Mouse (Mus musculus) myocyte (in vitro differentiated cells): Measurements from ENCODE around the gene Aup1. TPM values are rescaled to one million over a fixed set of nuclear protein-coding genes. Genes with fewer than 3 reads are reported as not detected.

ENCODE experiments used
- H3K27me3 ChIP-seq: one replicate; pipeline ENCODE4 v1.6.1; 2011; ENCODE audit not compliant: control insufficient read depth, insufficient read depth, insufficient read length
- H3K36me3 ChIP-seq: one replicate; pipeline ENCODE4 v1.6.1; 2011; ENCODE audit not compliant: control insufficient read depth, insufficient read depth
- H3K4me2 ChIP-seq: one replicate; pipeline ENCODE4 v1.6.1; 2011; ENCODE audit warnings: low read depth, control low read depth
- H3K4me3 ChIP-seq: one replicate; pipeline ENCODE4 v1.5.1; 2011; ENCODE audit warnings: mild to moderate bottlenecking, control low read depth, moderate library complexity
- H3K79me2 ChIP-seq: one replicate; pipeline ENCODE4 v1.6.1; 2011; ENCODE audit not compliant: control insufficient read depth, insufficient read depth
- H3ac ChIP-seq: one replicate; pipeline ENCODE4 v1.6.1; 2011; ENCODE audit not compliant: control insufficient read depth, insufficient read length
- CEBPB ChIP-seq: IDR thresholded peaks from 2 replicates; pipeline ENCODE4 v1.6.1; 2011; ENCODE audit warnings: mild to moderate bottlenecking, moderate library complexity; ENCODE audit not compliant: poor library complexity, insufficient read depth, severe bottlenecking
- E2F4 ChIP-seq: IDR thresholded peaks from one replicate; pipeline ENCODE4 v1.6.1; 2011; ENCODE audit warnings: mild to moderate bottlenecking, control low read depth, moderate library complexity; ENCODE audit not compliant: insufficient read depth
- MAX ChIP-seq: IDR thresholded peaks from one replicate; pipeline ENCODE4 v1.6.1; 2011; ENCODE audit warnings: low read depth, mild to moderate bottlenecking, control low read depth
- MYOD1 ChIP-seq, 3 experiments: IDR thresholded peaks; one replicate each; pipeline ENCODE4 v1.6.1; 2011; ENCODE audit warnings: control low read depth in 2 of 3, low read depth in 2 of 3, mild to moderate bottlenecking in 2 of 3, moderate library complexity in 1 of 3; ENCODE audit not compliant: insufficient read length in 2 of 3, control insufficient read depth in 1 of 3
- MYOG ChIP-seq, 3 experiments: IDR thresholded peaks; one replicate each; pipeline ENCODE4 v1.6.1; 2011; ENCODE audit warnings: control low read depth in 2 of 3, low read depth in 2 of 3, mild to moderate bottlenecking in 2 of 3; ENCODE audit not compliant: insufficient read length in 2 of 3, control insufficient read depth in 1 of 3, insufficient read depth in 1 of 3
- POLR2A ChIP-seq: IDR thresholded peaks from one replicate; pipeline ENCODE4 v1.6.1; 2011; ENCODE audit warnings: low read depth, mild to moderate bottlenecking, control low read depth, moderate library complexity; ENCODE audit not compliant: insufficient read length
- POLR2AphosphoS2 ChIP-seq: IDR thresholded peaks from one replicate; pipeline ENCODE4 v1.6.1; 2011; ENCODE audit warnings: low read depth, control low read depth; ENCODE audit not compliant: insufficient read length
- REST ChIP-seq: IDR thresholded peaks from one replicate; pipeline ENCODE4 v1.6.1; 2011; ENCODE audit warnings: mild to moderate bottlenecking, control low read depth, moderate library complexity; ENCODE audit not compliant: insufficient read depth, insufficient read length
- SRF ChIP-seq: IDR thresholded peaks from one replicate; pipeline ENCODE4 v1.6.1; 2011; ENCODE audit warnings: low read depth; ENCODE audit not compliant: control insufficient read depth, insufficient read length
- TCF12 ChIP-seq: IDR thresholded peaks from one replicate; pipeline ENCODE4 v1.6.1; 2011; ENCODE audit warnings: mild to moderate bottlenecking, control low read depth; ENCODE audit not compliant: poor library complexity, insufficient read depth, severe bottlenecking
- TCF3 ChIP-seq: IDR thresholded peaks from one replicate; pipeline ENCODE4 v1.6.1; 2011; ENCODE audit warnings: low read depth, control low read depth; ENCODE audit not compliant: insufficient read length
- USF1 ChIP-seq: IDR thresholded peaks from one replicate; pipeline ENCODE4 v1.6.1; 2011; ENCODE audit warnings: low read depth, mild to moderate bottlenecking, control low read depth, moderate library complexity
- polyA plus RNA-seq: library from polyadenylated mRNA; unstranded; fragments of >200 nt; fragmentation: generic; extraction: Trizol; gene quantifications from one replicate; pipeline ENCODE4 v1.2.1, GENCODE M21; 2012; ENCODE audit warnings: missing spikeins

Aup1 gene
- polyA plus RNA-seq, 1 experiment: 199 TPM

DNA sequence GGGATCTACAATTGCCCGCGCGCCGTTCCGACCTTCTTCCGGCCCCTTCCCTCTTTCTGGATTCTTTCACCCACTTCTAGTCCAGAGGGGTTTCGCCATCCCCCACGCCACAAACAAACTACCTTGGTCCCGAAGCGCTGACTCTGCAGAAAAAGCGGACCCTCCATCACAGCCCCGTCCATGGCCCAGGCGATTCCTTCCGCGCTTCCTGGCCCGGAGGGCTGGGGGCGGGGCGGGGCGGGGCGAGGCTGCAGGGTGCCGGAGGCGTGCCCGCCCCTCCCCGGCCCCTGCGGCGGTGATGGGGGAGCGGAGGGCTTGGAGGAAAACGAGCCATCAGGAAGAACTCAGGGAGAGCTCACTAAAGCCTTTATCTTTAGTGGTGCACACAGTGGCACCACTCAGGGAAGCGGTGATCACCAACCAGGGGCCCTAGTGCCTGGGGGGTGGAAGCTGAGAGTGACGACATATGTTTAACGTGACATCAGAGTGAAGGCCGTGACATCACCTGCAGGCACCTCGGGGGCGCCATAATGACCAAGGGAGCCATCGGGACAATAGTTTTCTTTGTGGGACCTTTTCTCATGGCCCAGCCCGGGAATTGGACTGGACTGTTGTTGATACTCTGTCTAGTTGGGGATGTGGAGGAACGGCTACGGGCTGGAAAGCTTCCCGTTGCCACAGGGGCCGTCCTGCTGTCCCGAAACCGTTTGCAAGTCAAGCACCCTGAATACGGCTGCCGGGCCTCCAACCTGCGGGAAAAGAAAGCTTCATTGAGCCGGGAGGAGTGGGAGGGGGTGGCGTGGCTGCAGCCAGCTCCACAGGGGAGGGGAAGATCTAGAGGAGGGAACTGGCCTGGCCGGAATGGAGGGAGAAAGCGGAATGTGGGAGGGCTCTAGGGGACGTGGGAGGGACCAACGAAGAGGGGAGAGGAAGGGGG, 20.8 kb upstream of the Aup1 start, which contains the start of the genes Dok1 and Loxl3:
Gene Dok1, minus strand, starts transcription at position 223 of the 937 bp plus-strand sequence.
Gene Loxl3, plus strand, starts transcription at position 925 of the 937 bp plus-strand sequence.
- H3K36me3 ChIP-seq: no peaks in the 10 kb centered on the region
- H3K4me2 ChIP-seq: peak within 1 kb of the TSS; percentile 97
- H3K4me3 ChIP-seq: peak within 1 kb of the TSS; percentile 98
- H3ac ChIP-seq: peak within 1 kb of the TSS; percentile 68
- peaks cover 29% of the 10 kb centered on the region for H3K79me2 ChIP-seq
- H3K27me3 ChIP-seq: no peaks in the 10 kb centered on the region
- TF ChIP-seq MAX: no peak
- TF ChIP-seq MYOG (IDR thresholded peaks at IDR 0.05; ENCODE audit: control insufficient read depth in 1 of 3, insufficient read depth in 1 of 3, insufficient read length in 2 of 3, low read depth in 2 of 3): no peak
- no peak for TF ChIP-seq MYOD1 (IDR thresholded peaks at IDR 0.05; ENCODE audit: control insufficient read depth in 1 of 3, insufficient read length in 2 of 3, low read depth in 2 of 3)
- no peak for TF ChIP-seq E2F4
- no peak for TF ChIP-seq REST
- TF ChIP-seq USF1: no peak
- no peak for TF ChIP-seq SRF
- no peak for TF ChIP-seq TCF12
- peak; percentile 58 for TF ChIP-seq POLR2A
- no peak for TF ChIP-seq CEBPB
- no peak for TF ChIP-seq TCF3
- TF ChIP-seq POLR2AphosphoS2: peak; percentile 57

DNA sequence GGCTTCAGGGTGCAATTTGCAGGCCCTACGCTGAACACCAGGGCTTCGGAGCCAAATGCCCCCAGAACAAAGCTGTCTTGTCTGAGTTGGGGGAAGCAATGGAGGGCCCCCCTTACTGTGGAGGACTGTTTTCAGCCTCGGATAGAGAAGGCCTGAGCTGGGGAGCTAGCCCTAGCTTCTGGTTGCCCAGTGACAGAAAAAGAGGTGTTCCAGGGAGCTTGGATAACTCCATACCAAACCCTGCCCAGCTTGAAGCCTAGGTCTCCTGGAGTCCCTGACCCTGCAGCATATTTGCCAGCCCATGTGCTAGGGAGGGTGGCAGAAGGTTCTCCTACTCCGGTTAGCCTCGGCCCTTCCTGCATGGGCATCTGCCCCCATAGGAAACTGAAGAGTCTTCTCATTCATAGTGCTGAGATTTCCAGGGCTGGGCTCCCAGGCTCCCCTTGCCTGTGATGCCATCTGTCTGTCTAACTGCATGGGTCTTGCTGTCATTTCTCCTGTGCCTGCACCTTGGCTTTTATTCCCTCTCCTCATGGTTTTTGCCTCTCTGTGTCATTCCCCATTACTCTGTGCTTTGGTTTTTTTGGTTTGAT, 19.8 kb upstream of the Aup1 start:
- Histone ChIP-seq H3K36me3 (no peaks in the 10 kb centered on the region), H3K4me3 (peak overlapping the region; percentile 98), H3K79me2 (peaks cover 29% of the 10 kb centered on the region), H3ac (peak overlapping the region; percentile 68), H3K4me2 (peak overlapping the region; percentile 97), H3K27me3 (no peaks in the 10 kb centered on the region)
- TF ChIP-seq POLR2A (no peak), MYOG (IDR thresholded peaks at IDR 0.05; ENCODE audit: control insufficient read depth in 1 of 3, insufficient read depth in 1 of 3, insufficient read length in 2 of 3, low read depth in 2 of 3) (no peak)

DNA sequence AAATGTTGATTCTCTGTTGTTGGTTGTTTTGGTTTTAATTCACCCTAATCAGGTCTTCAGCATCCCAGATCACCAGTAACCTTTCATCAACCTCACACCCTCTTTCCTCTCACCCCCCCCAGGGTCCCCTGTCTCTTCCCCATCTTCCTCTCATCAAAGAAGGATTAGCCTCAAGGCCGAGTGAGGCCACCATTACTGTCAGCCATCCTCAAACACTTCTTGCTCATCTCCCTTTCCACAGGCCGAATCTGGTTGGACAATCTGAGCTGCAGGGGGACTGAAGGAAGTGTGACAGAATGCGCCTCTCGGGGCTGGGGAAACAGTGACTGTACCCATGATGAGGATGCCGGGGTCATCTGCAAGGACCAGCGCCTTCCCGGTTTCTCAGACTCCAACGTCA, 17.1 kb upstream of the Aup1 start:
- Histone ChIP-seq H3K27me3 (no peaks in the 10 kb centered on the region), H3K4me3 (no peak overlapping the region)
- TF ChIP-seq MAX: no peak
- TF ChIP-seq TCF12: no peak
- TF ChIP-seq POLR2A: no peak
- TF ChIP-seq SRF: no peak

DNA sequence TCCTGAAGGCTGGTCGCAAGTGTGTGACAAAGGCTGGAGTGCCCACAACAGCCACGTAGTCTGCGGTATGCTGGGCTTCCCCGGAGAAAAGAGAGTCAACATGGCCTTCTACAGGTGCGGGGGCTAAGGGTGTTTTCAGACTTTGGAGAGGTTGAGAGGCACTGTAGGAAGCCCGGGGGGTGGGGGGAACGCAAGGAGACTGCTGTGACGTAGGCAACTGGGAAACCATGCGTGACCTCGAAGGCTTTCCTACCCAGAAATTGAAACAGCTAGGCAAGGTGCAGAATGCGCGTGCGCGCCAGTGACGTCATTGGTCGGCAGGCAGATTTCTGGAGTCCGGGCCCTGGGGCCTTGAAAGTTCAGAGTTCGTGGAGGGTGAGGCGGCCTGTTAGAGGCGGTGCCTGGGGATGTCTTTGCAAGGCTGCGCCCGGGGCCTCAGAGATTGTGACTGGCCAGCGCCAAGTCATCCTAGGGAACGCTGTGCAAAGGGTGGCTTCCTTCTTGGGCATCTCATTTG, 15.8 kb upstream of the Aup1 start:
- Histone ChIP-seq H3K4me3 (no peak overlapping the region), H3K36me3 (no peaks in the 10 kb centered on the region), H3ac (no peak overlapping the region), H3K27me3 (no peaks in the 10 kb centered on the region), H3K4me2 (no peak overlapping the region), H3K79me2 (peaks cover 9% of the 10 kb centered on the region)
- TF ChIP-seq E2F4 (no peak), POLR2A (no peak), MYOD1 (IDR thresholded peaks at IDR 0.05; ENCODE audit: control insufficient read depth in 1 of 3, insufficient read length in 2 of 3, low read depth in 2 of 3) (no peak), MAX (no peak)

More for the DNA sequence above, 17.1 kb upstream of the Aup1 start:
- Histone ChIP-seq H3K4me2 (no peak overlapping the region), H3ac (no peak overlapping the region), H3K79me2 (peaks cover 19% of the 10 kb centered on the region), H3K36me3 (no peaks in the 10 kb centered on the region)

- Histone ChIP-seq H3K27me3 (no peaks in the 10 kb centered on the region), H3K79me2 (no peaks in the 10 kb centered on the region), H3ac (no peak overlapping the region), H3K4me3 (no peak overlapping the region), H3K36me3 (no peaks in the 10 kb centered on the region), H3K4me2 (no peak overlapping the region)
- no peak for TF ChIP-seq POLR2AphosphoS2
- TF ChIP-seq TCF3: no peak
- no peak for TF ChIP-seq MYOG (IDR thresholded peaks at IDR 0.05; ENCODE audit: control insufficient read depth in 1 of 3, insufficient read depth in 1 of 3, insufficient read length in 2 of 3, low read depth in 2 of 3)
- TF ChIP-seq E2F4: no peak
- TF ChIP-seq TCF12: no peak
- TF ChIP-seq MYOD1 (IDR thresholded peaks at IDR 0.05; ENCODE audit: control insufficient read depth in 1 of 3, insufficient read length in 2 of 3, low read depth in 2 of 3): no peak
- no peak for TF ChIP-seq POLR2A
- TF ChIP-seq SRF: no peak
- no peak for TF ChIP-seq USF1
- TF ChIP-seq REST: no peak
- TF ChIP-seq CEBPB: no peak
- TF ChIP-seq MAX: no peak
Observed at GRCm38 (mm10) chr6:83040601-83041000, 13.7 kb upstream of the Aup1 start.
